In genomic region chr6:87911559-87911958, GRCm38 (mm10) we compare ENCODE assay signal across 35 mouse cellular contexts. TPM values are rescaled to one million over a fixed set of nuclear protein-coding genes. Genes with fewer than 3 reads are reported as not detected.
DNase-seq lines count a peak whose midpoint lies in the region; ATAC-seq lines count a peak whose summit lies in the region.
"Had no signal": no experiment of that assay in that cellular context is flagged by ENCODE, and none has a peak within 500 bp of the region (broad histone marks: within the 10 kb centered on the region; RNA-seq: fewer than 3 reads in every experiment).

No protein-coding gene starts in this region.

- peaks cover 10% of the 10 kb centered on the region for H3K4me1 ChIP-seq in heart, embryonic 10.5 days

- peak; percentile 52 for DNase-seq in heart, embryonic 10.5 days (ENCODE audit: low spot score)
- DNase-seq in heart, adult 9 months (ENCODE audit: low spot score in 2 of 2) = no peak
- DNase-seq in spleen, postnatal 36 days (ENCODE audit: low spot score in 2 of 2) = peak; percentile 60 to 68
- DNase-seq in spleen, postnatal 14 days (ENCODE audit: low spot score in 2 of 2) = no peak
- DNase-seq in adipocyte (ENCODE audit: low spot score) = peak; percentile 71
- DNase-seq in kidney, postnatal 10 days = no peak
- DNase-seq: adrenal gland, adult 2 months; adrenal gland, postnatal 36 days; cerebellum, adult 2 months; cerebellum, postnatal 14 days; gastrocnemius, adult 2 months; gastrocnemius, postnatal 36 days; heart, adult 2 months; heart, postnatal 14 days; kidney, adult 8-10 months; left cerebral cortex, postnatal 4 days; lung, adult 2 months; lung, postnatal 10 days; right cerebral cortex, postnatal 25 days; thymus, adult 2 months; thymus, postnatal 4 days had no signal

- H3K4me3 ChIP-seq in heart, embryonic 10.5 days = no peak overlapping the region
- H3K4me3 ChIP-seq: erythroblast, embryonic 14.5 days; gastrocnemius, adult 2 months; heart, adult 2 months; hindbrain, embryonic 10.5 days; intestine, embryonic 15.5 days; limb, embryonic 15.5 days; midbrain, embryonic 10.5 days; midbrain, embryonic 15.5 days; neural tube, embryonic 15.5 days had no signal

- WGBS in heart, embryonic 10.5 days = 78% methylated on average over 6 of the region's 6 CpGs

- H3K9me3 ChIP-seq in heart, embryonic 10.5 days = no peaks in the 10 kb centered on the region
- H3K9me3 ChIP-seq: hindbrain, embryonic 10.5 days; intestine, embryonic 15.5 days; limb, embryonic 15.5 days; midbrain, embryonic 10.5 days; midbrain, embryonic 15.5 days; neural tube, embryonic 15.5 days had no signal

- no peaks in the 10 kb centered on the region for H3K27me3 ChIP-seq in heart, embryonic 10.5 days (ENCODE audit: insufficient read depth, poor library complexity, severe bottlenecking)
- H3K27me3 ChIP-seq: intestine, embryonic 15.5 days; limb, embryonic 15.5 days; midbrain, embryonic 15.5 days; neural tube, embryonic 15.5 days; Patski had no signal

- no peak for ATAC-seq in granulocyte monocyte progenitor cell, adult 5-6 weeks (replicated peaks; ENCODE audit: poor library complexity, severe bottlenecking)
- ATAC-seq: CD4-positive, CD25-positive, alpha-beta regulatory T cell, adult 4 months; forebrain, embryonic 16.5 days; hindbrain, postnatal 0 days; intestine, embryonic 15.5 days; midbrain, embryonic 15.5 days; Patski had no signal

- H3K36me3 ChIP-seq in heart, embryonic 10.5 days = peaks cover 72% of the 10 kb centered on the region

- no peak overlapping the region for H3K27ac ChIP-seq in heart, embryonic 10.5 days
- H3K27ac ChIP-seq: gastrocnemius, adult 2 months; heart, adult 2 months; hindbrain, embryonic 10.5 days; hindbrain, postnatal 0 days; intestine, embryonic 15.5 days; kidney, postnatal 0 days; limb, embryonic 15.5 days; liver, embryonic 14.5 days; midbrain, embryonic 10.5 days; midbrain, embryonic 15.5 days; neural tube, embryonic 15.5 days had no signal

RNA-seq across cellular contexts. Expression of gene Hmces, which starts 2.2 kb away (rescaled TPM):
- 34.8 and 44.5 TPM in 2 replicates for polyA plus RNA-seq in heart, embryonic 10.5 days (2016; fragmentation: Nextera tagmentation; extraction: Ambion mirVana)
- total RNA-seq in granulocyte monocyte progenitor cell, adult 5-6 weeks (2014; fragmentation: Nextera tagmentation) = 21.8 and 30.2 TPM in 2 replicates
- total RNA-seq in granulocyte monocyte progenitor cell, adult 5-6 weeks (2017) = 23.2 and 27.3 TPM in 2 replicates

RNA-seq across cellular contexts. Expression of gene Copg1, which starts 23.9 kb away (rescaled TPM):
- 173 and 179 TPM in 2 replicates for polyA plus RNA-seq in heart, embryonic 10.5 days (2016; fragmentation: Nextera tagmentation; extraction: Ambion mirVana)
- 70.5 and 86.1 TPM in 2 replicates for total RNA-seq in granulocyte monocyte progenitor cell, adult 5-6 weeks (2014; fragmentation: Nextera tagmentation)
- total RNA-seq in granulocyte monocyte progenitor cell, adult 5-6 weeks (2017) = 73.9 and 78.5 TPM in 2 replicates

Comparison
In these comparisons a context has a peak if more than half of its experiments do, and no peak if none do; other contexts are left out.
1. DNase-seq: peak in heart, embryonic 10.5 days (single experiment), spleen, postnatal 36 days (2 of 2) and adipocyte (single experiment); none in heart, adult 9 months (0 of 2), spleen, postnatal 14 days (0 of 2) and kidney, postnatal 10 days (single experiment).